Mouse (Mus musculus) bone marrow, adult 2 months (tissue): Measurements from ENCODE around the gene Cadps.

Source experiments
- CTCF ChIP-seq: fragments of 200-500 bp; IDR thresholded peaks from 2 replicates; pipeline ENCODE4 v1.5.1; 2011; ENCODE audit warnings: low read length, control low read depth; ENCODE audit not compliant: control insufficient read depth, insufficient read depth
- POLR2A ChIP-seq: fragments of 200-500 bp; IDR thresholded peaks from 2 replicates; pipeline ENCODE4 v1.6.1; 2011; ENCODE audit warnings: low read depth, mild to moderate bottlenecking, control low read depth, low read length, borderline replicate concordance; ENCODE audit not compliant: control insufficient read depth

DNA sequence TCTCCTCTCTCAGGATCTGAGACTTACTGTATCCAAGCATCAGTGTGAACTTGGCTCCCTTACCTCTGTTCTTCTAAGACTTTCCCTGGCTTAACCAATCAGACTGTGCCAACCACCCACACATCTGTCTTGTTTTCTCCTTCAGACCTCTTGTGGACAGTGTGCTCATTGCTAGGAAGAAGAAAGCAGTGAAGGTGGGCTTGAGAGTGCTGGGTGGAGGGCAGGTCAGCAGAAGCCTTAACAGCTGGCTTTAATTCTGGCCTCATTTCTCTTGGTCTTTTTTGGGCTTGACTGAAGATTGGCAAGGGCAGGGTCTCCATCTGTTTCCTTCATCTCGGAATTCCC, 262.7 kb downstream of the Cadps start:
- TF ChIP-seq CTCF (no peak), POLR2A (no peak)
